Mouse (Mus musculus): Measurements from ENCODE around the gene Aqp7.

The Aqp7 gene

GRCm38 (mm10) chr4:41000842-41001639, 46.9 kb downstream of the Aqp7 start:
- no peak for DNase-seq (ENCODE audit: low spot score in 2 of 2)

- DNase-seq (ENCODE audit: low spot score in 2 of 2): no peak
Measured at GRCm38 (mm10) chr4:41000271-41000670, 47.7 kb downstream of the Aqp7 start.

DNA sequence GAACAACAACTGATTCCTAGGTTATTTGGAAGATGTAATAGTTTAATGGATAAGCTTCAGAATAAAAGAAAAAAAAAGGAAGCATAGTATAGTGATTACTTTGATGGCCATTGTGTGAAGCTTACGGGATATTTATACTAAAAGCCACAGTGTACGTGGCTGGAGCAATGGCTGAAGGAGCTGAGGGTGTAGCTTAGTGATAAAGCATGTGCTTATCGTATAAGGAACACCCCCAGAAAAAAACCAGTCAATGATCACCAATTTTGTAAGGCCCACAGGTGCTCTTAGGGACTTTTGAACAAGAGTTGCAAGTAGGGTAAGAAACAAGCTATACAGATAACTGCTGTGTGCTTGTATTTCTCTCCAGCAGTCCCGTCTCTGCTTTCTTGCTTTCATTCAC, 50.0 kb downstream of the Aqp7 start:
- DNase-seq (ENCODE audit: low spot score in 2 of 2): no peak

GRCm38 (mm10) chr4:40996302-40996701, 51.6 kb downstream of the Aqp7 start:
- DNase-seq (ENCODE audit: low spot score in 2 of 2): no peak

DNA sequence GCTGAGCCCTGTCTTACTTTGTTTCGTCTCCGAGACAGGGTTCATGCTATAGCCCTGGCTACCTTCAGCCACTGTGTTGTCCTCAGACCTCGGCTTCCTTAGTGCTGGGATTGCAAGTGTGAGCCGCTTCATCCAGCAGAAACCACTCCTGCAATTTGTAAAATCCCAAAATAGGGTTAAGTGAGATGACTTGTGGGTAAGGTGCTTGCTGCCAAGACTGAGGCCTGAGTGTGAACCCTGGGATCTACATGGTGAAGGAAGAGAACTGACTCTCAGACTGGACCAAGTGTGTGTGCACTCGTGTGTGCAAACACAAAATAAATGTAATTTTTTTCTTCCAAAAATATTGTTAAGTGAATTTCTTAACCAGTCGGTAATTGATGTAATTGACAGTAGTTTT, 58.3 kb downstream of the Aqp7 start:
- DNase-seq (ENCODE audit: low spot score in 2 of 2): no peak

GRCm38 (mm10) chr4:40983686-40984085, 64.3 kb downstream of the Aqp7 start:
- DNase-seq (ENCODE audit: low spot score in 2 of 2): no peak

All from right cerebral cortex, adult 2 months (tissue).